Mouse (Mus musculus) E14TG2a.4 (cell line): Measurements from ENCODE around the gene Cbwd1.

Experiments used
- CTCF ChIP-seq: conservative IDR thresholded peaks from 2 replicates; pipeline ENCODE4 v1.5.1; 2014; ENCODE audit warnings: low read length
- NANOG ChIP-seq: IDR thresholded peaks from 2 replicates; pipeline ENCODE4 v1.6.1; 2014; ENCODE audit warnings: borderline replicate concordance, low read length, mixed read lengths
- POU5F1 ChIP-seq: IDR thresholded peaks from 2 replicates; pipeline ENCODE4 v1.6.1; 2014; ENCODE audit warnings: low read length, borderline replicate concordance

DNA sequence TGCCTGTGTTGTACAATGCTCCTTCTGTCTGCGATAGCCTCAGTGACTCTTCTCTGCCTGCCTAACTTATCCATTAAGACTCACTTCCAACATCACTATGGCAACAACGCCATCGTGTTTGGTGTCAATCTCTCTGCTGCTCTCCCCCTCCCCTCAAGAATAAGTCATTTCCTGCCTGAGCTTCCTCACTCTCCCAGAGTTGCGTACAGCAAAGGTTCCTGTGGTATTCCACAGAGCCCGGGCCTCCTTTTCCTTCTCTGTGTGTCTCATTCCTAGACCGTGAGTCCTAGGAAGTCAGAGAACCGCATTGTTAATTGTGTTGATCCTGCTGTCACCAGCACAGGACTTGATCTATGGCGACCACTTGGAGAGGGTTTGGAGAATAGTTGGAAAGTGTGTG lies 33.5 kb upstream of the Cbwd1 start:
- TF ChIP-seq CTCF: no peak
- no peak for TF ChIP-seq POU5F1
- TF ChIP-seq NANOG: no peak
